Mouse (Mus musculus): ENCODE measurements around the gene Mrpl22.
"Not testable (repeated sequence)": the region's sequence is repeated elsewhere in the genome, so short reads cannot be mapped to it uniquely, and the experiment has no call there.

The Mrpl22 gene

DNA sequence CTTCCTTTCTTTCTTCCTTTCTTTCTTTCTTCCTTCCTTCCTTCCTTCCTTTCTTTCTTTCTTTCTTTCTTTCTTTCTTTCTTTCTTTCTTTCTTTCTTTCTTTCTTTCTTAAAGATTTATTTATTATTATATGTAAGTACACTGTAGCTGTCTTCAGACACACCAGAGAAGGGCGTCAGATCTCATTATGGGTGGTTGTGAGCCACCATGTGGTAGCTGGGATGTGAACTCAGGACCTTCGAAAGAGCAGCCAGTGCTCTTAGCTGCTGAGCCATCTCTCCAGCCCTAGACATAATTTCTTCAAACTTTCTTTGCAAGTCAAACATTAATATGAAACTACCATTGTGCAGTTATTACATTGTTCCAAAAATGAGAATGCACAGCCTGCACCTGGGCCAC is 53.4 kb downstream of the Mrpl22 start:
- DNase-seq (ENCODE audit: extremely low read depth, insufficient read length, low spot score): not testable (repeated sequence)

DNA sequence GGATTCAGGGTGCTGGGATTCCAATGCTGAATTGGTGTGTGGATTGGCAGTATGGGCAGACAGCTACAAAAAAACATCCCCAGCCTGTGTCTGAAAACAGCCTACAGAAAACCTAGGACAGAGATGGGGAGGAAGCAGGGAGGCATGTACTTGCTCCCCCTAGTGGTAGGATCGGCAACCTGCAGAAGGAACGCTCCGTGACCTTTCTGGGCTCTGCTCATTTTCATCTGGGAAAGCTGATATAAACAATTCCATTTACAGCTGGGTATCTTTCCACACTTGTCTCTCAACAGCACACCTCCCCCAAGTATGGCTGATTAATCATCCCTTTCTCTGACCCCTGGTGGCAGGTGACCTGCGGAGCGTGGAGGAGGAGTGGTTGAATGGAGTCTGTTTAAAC is 54.2 kb downstream of the Mrpl22 start:
- no peak for DNase-seq (ENCODE audit: extremely low read depth, insufficient read length, low spot score)

DNA sequence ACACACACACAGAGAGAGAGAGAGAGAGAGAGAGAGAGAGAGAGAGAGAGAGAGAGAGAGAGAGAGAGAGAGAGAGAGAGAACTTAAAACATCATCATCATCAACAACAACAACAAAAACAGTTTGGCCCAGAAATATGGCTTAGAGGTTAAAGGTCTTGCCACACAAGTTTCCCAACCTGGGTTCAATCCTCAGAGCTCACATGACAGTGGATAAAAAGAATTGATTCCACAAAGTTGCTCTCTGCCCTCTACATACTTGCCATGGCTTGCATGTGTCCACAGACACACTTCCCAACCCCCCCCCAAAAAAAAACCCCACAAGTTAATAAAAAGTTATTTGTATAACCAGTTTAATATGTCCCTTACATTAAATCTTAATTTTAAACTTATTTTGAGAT is 55.0 kb downstream of the Mrpl22 start:
- no peak for DNase-seq (ENCODE audit: extremely low read depth, insufficient read length, low spot score)

DNA sequence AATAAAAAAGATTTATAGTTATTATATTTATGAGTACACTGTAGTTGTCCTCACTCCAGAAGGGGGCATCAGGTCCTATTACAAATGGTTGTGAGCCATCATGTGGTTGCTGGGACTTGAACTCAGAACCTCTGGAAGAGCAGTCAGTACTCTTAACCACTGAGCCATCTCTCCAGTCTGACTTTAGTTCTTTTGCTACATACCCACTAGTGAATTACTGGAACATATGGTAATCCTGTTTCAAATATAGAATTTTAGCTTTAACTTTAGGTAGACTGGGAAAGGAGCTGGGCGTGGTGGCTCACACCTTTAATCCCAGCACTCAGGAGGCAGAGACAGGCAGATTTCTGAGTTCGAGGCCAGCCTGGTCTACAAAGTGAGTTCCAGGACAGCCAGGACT is 56.6 kb downstream of the Mrpl22 start:
- not testable (repeated sequence) for DNase-seq (ENCODE audit: extremely low read depth, insufficient read length, low spot score)

Measured in 3134 (cell line).